Mouse (Mus musculus) cortical plate, adult 2 months (tissue): ENCODE data around the gene Desi1. TPM values are rescaled to one million over a fixed set of nuclear protein-coding genes. Genes with fewer than 3 reads are reported as not detected.
A peak's percentile ranks its signal among the peaks of the same experiment; 100 is the strongest.

Source experiments
- H3K27ac ChIP-seq: fragments of 200-500 bp; 2 replicates; pipeline ENCODE4 v1.5.1; 2012; ENCODE audit warnings: low read length, control low read depth, inconsistent platforms; ENCODE audit not compliant: insufficient read depth
- H3K4me1 ChIP-seq: fragments of 200-500 bp; 2 replicates; pipeline ENCODE4 v1.6.1; 2011; ENCODE audit warnings: low read length; ENCODE audit not compliant: control insufficient read depth, insufficient read depth
- H3K4me3 ChIP-seq: fragments of 200-500 bp; 2 replicates; pipeline ENCODE4 v1.5.1; 2011; ENCODE audit warnings: mild to moderate bottlenecking, low read length, control low read depth; ENCODE audit not compliant: insufficient read depth
- CTCF ChIP-seq: fragments of 200-500 bp; IDR thresholded peaks from 2 replicates; pipeline ENCODE4 v1.5.1; 2011; ENCODE audit warnings: mild to moderate bottlenecking, control low read depth, low read length; ENCODE audit not compliant: insufficient read depth; ENCODE audit errors: extremely low read depth
- POLR2A ChIP-seq: fragments of 200-500 bp; IDR thresholded peaks from 2 replicates; pipeline ENCODE4 v1.6.1; 2011; ENCODE audit warnings: mild to moderate bottlenecking, low read length, control low read depth; ENCODE audit not compliant: insufficient read depth; ENCODE audit errors: extremely low read depth
- polyA plus RNA-seq: library from polyadenylated mRNA; depleted of rRNA; stranded (reverse); fragments of >200 nt; gene quantifications from 2 replicates; pipeline ENCODE4 v1.2.3, GENCODE M21; 2012

Desi1 gene
- polyA plus RNA-seq, 1 experiment, result 134 TPM

GRCm38 (mm10) chr15:82047080-82047883 lies 13.6 kb upstream of the Desi1 start, which contains the start of gene Snu13:
TSS of gene Snu13 (minus strand) at chr15:82047598.
- Histone ChIP-seq H3K4me3 (peak within 1 kb of the TSS; percentile 84), H3K4me1 (peaks cover 3% of the 10 kb centered on the region; the same call in 1 of the 2 replicates), H3K27ac (peak within 1 kb of the TSS; percentile 90)
- TF ChIP-seq CTCF, result no peak
- peak; percentile 84 for TF ChIP-seq POLR2A

GRCm38 (mm10) chr15:82046246-82046891 lies 12.7 kb upstream of the Desi1 start:
- TF ChIP-seq POLR2A, result no peak
- TF ChIP-seq CTCF, result no peak
- no peak overlapping the region for H3K27ac ChIP-seq
- H3K4me1 ChIP-seq, result peaks cover 3% of the 10 kb centered on the region; the same call in 1 of the 2 replicates
- peak overlapping the region; percentile 84 for H3K4me3 ChIP-seq

DNA sequence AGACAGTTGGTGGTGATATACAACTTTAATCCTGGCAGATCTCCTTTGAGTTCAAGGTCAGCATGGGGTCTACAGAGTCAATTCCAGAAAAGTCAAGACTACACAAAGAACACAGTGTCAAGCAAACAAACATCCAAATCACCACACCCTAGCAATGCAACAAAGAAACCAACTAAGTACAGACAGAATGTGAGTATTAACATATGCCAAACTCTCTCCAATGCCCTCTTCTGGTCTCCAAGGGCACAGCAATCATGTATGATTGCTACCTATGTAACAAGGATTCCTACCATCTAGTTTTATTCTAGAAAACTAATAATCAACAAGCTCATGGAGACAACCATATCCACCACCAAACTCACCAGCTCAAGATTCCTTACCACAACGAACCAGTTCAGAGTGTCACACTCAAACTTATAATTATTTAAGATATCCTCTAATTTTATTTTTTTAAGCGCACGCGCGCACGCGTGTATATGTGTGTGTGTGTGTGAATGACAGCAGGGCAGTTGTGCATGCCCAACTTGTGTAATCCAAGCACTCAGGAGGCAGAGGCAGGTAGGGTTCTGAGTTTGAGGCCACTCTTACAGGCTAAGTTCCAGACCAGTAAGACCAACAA lies 10.6 kb upstream of the Desi1 start:
- no peak overlapping the region for H3K27ac ChIP-seq
- H3K4me3 ChIP-seq, result no peak overlapping the region
- H3K4me1 ChIP-seq, result peaks cover 3% of the 10 kb centered on the region; the same call in 1 of the 2 replicates
- TF ChIP-seq CTCF (no peak), POLR2A (no peak)

DNA sequence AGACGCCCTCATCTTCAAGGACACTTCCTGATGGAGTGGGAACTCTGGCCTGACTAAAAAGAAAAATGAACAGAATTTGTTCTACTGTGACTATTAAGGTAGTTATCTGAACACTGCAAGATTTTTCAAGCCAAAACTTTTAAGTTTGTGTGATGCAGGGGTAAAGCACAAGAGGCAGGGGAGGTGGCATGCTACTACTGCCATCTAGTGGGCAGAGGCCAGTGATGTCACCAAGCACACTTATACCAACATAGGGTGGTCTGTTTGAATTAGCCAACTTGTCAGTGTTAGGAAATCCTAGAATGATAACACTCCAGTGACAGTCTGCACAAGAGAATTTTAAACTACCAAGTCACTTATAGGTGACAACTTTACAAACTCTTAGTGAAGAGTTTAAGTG lies 7.0 kb upstream of the Desi1 start:
- H3K4me3 ChIP-seq, result no peak overlapping the region
- no peak overlapping the region for H3K27ac ChIP-seq
- H3K4me1 ChIP-seq, result 0 out of 2 replicates have a peak, but pooled peaks cover 2% of the 10 kb centered on the region
- TF ChIP-seq POLR2A (no peak), CTCF (peak; percentile 83)

- no peak overlapping the region for H3K27ac ChIP-seq
- no peak overlapping the region for H3K4me3 ChIP-seq
- no peaks in the 10 kb centered on the region for H3K4me1 ChIP-seq
- 0 out of 2 replicates have a peak, but pooled peaks have one; percentile 13 for TF ChIP-seq CTCF
- no peak for TF ChIP-seq POLR2A
Observed at GRCm38 (mm10) chr15:82035904-82036689, 2.4 kb upstream of the Desi1 start.

DNA sequence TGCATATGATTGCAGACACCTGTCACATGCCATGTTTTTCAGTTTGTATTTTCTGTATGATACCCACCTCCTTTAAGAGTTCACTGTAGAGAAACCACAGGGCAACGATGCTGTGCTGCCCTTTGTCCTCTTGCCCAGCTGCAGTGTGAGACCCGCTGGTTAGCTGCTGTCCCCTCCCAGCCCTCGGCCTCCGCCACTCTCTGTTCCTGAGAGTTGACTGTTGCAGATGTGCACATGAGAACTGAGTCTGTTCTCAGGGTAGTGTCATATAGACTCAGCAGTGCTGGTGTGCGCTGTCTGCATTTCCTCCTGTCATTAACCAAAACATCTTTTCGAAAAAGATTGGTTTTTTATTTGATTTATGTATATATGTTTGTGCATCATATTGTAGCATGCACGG lies 1.3 kb downstream of the Desi1 start:
- Histone ChIP-seq H3K4me3 (no peak overlapping the region), H3K27ac (no peak overlapping the region), H3K4me1 (no peaks in the 10 kb centered on the region)
- TF ChIP-seq POLR2A (no peak), CTCF (no peak)

DNA sequence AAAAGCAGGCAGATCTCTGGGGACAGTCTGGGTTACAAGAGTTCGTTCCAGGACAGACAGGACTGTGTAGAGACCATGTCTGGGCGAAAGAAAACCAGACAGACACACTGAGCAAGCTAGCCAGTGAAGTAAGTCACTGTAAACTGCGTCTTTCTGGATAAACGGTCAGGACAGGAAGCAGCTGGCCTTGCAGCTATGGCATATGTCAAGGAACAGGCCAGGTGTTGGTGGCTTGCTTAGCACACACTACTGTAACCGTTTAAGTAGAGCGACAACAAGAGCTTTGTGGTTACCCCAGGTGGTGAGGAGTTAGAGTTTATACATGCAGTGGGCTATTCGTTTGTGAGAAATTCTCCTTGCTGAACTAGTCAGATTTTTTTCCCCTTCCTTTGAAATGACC lies 5.9 kb downstream of the Desi1 start:
- H3K27ac ChIP-seq, result no peak overlapping the region
- TF ChIP-seq CTCF (no peak), POLR2A (no peak)
- no peak overlapping the region for H3K4me3 ChIP-seq
- no peaks in the 10 kb centered on the region for H3K4me1 ChIP-seq

DNA sequence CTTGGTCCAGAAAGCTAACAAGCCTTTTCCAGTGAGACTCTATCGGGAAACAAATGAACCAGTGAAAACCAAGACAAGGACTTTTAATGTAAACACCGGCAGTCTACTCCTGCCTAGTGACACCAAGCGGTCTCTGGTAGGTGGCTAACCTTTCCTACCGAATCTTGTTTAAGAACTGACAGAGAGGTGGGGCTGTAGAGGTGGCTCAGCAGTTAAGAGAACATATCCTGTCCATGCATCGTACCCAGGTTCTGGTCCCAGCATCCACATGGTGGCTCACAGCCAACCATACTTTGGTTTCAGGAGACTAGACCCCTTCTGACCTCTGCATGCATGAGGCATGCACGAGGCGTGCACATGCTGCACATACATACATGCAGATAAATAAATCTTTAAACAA lies 6.4 kb downstream of the Desi1 start:
- Histone ChIP-seq H3K27ac (no peak overlapping the region), H3K4me1 (no peaks in the 10 kb centered on the region), H3K4me3 (no peak overlapping the region)
- TF ChIP-seq POLR2A (no peak), CTCF (no peak)

GRCm38 (mm10) chr15:82023965-82024635 lies 9.6 kb downstream of the Desi1 start:
- Histone ChIP-seq H3K4me3 (no peak overlapping the region), H3K4me1 (no peaks in the 10 kb centered on the region), H3K27ac (no peak overlapping the region)
- TF ChIP-seq CTCF, result no peak
- no peak for TF ChIP-seq POLR2A
